Mouse (Mus musculus): Measurements from ENCODE around the gene Nfib. TPM values are rescaled to one million over a fixed set of nuclear protein-coding genes. Genes with fewer than 3 reads are reported as not detected.

Gene Nfib
- 100 to 1,000 TPM; 216 to 233 TPM for total RNA-seq (2021)

GRCm38 (mm10) chr4:82704841-82705794, at the start of gene Nfib:
TSS of gene Nfib (minus strand) at chr4:82705750.
- DNase-seq: peak; percentile 36
- intact Hi-C loops (cut with DNase I): no loop called here

GRCm38 (mm10) chr4:82735764-82736163, 30.2 kb upstream of the Nfib start:
- intact Hi-C loops (cut with DNase I): no loop called here
- no peak for DNase-seq

GRCm38 (mm10) chr4:82734765-82735481, 29.4 kb upstream of the Nfib start:
- intact Hi-C loops (cut with DNase I): no loop called here
- DNase-seq: no peak

GRCm38 (mm10) chr4:82734348-82734747, 28.8 kb upstream of the Nfib start:
- intact Hi-C loops (cut with DNase I): no loop called here
- no peak for DNase-seq

- intact Hi-C loops (cut with DNase I): no loop called here
Measured at GRCm38 (mm10) chr4:82733636-82734035, 28.1 kb upstream of the Nfib start.

GRCm38 (mm10) chr4:82730248-82730887, 24.8 kb upstream of the Nfib start:
- no peak for DNase-seq
- intact Hi-C loops (cut with DNase I): no loop called here

More at GRCm38 (mm10) chr4:82733636-82734035, 28.1 kb upstream of the Nfib start:
- DNase-seq: no peak

GRCm38 (mm10) chr4:82724058-82724457, 18.5 kb upstream of the Nfib start:
- DNase-seq: no peak

GRCm38 (mm10) chr4:82723048-82723447, 17.5 kb upstream of the Nfib start:
- no peak for DNase-seq
- intact Hi-C loops (cut with DNase I): no loop called here

More at GRCm38 (mm10) chr4:82724058-82724457, 18.5 kb upstream of the Nfib start:
- intact Hi-C loops (cut with DNase I): no loop called here

- no peak for DNase-seq
- intact Hi-C loops (cut with DNase I): no loop called here
Measured at GRCm38 (mm10) chr4:82715833-82716232, 10.3 kb upstream of the Nfib start.

- intact Hi-C loops (cut with DNase I): no loop called here
- no peak for DNase-seq
Measured at GRCm38 (mm10) chr4:82711611-82712295, 6.2 kb upstream of the Nfib start.

GRCm38 (mm10) chr4:82709666-82710065, 4.1 kb upstream of the Nfib start:
- no peak for DNase-seq
- intact Hi-C loops (cut with DNase I): no loop called here

- intact Hi-C loops (cut with DNase I): no loop called here
- no peak for DNase-seq
Measured at GRCm38 (mm10) chr4:82706012-82706411, 462 bp upstream of the Nfib start.

GRCm38 (mm10) chr4:82704079-82704830, 1.3 kb downstream of the Nfib start:
- intact Hi-C loops (cut with DNase I): no loop called here
- no peak for DNase-seq

GRCm38 (mm10) chr4:82702808-82703207, 2.7 kb downstream of the Nfib start:
- intact Hi-C loops (cut with DNase I): no loop called here
- DNase-seq: no peak

- intact Hi-C loops (cut with DNase I): no loop called here
- DNase-seq: no peak
Measured at GRCm38 (mm10) chr4:82699504-82699903, 6.0 kb downstream of the Nfib start.

- intact Hi-C loops (cut with DNase I): no loop called here
Measured at GRCm38 (mm10) chr4:82698616-82699015, 6.9 kb downstream of the Nfib start.

GRCm38 (mm10) chr4:82697151-82697550, 8.4 kb downstream of the Nfib start:
- peak; percentile 72 for DNase-seq
- intact Hi-C loops (cut with DNase I): no loop called here

More at GRCm38 (mm10) chr4:82698616-82699015, 6.9 kb downstream of the Nfib start:
- DNase-seq: no peak

- intact Hi-C loops (cut with DNase I): no loop called here
- DNase-seq: no peak
Measured at GRCm38 (mm10) chr4:82695760-82696501, 9.6 kb downstream of the Nfib start.

GRCm38 (mm10) chr4:82692009-82692326, 13.6 kb downstream of the Nfib start:
- DNase-seq: no peak
- intact Hi-C loops (cut with DNase I): no loop called here

Data from left cerebral cortex, postnatal 4 days (tissue).